Mouse (Mus musculus): Measurements from ENCODE around the gene LTO1. TPM values are rescaled to one million over a fixed set of nuclear protein-coding genes. Genes with fewer than 3 reads are reported as not detected.

Gene LTO1
- polyA plus RNA-seq, 1 experiment from 2014 or later = 17.1 TPM

DNA sequence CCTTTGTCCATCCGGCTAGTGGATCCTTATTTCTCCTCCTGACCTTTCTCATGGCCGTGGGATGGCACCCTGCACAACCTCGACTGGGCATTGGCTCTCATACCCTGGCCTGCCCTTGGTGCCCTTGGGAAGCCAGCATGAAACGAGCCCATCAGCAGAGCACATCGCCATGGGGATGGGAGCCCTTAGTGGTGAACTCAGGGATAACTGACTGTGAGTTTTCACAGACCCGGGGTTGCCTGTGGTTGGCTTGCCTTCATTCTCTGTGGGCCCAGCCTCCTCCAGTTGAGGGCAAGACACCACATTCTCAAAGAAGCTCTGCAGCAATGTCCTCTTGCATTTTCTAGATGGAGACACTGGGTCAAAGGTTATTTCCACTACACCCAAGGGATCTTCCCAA lies 22.6 kb upstream of the LTO1 start:
- Histone ChIP-seq H3K9ac (ENCODE audit: low read length) (no peak overlapping the region), H3K27me3 (ENCODE audit: control insufficient read depth, insufficient read depth, low read length) (peaks cover 22% of the 10 kb centered on the region), H3K36me3 (ENCODE audit: control insufficient read depth, insufficient read depth, low read length) (no peaks in the 10 kb centered on the region), H3K4me1 (replicated peaks; ENCODE audit: control insufficient read depth, insufficient read depth) (peaks cover 5% of the 10 kb centered on the region; the same call in 1 of the 2 replicates), H3K9me3 (ENCODE audit: control insufficient read depth, low read length) (no peaks in the 10 kb centered on the region), H3K4me2 (replicated peaks; ENCODE audit: low read depth) (no peak overlapping the region), H3K27ac (replicated peaks) (no peak overlapping the region), H3K4me3 (ENCODE audit: low read depth, low read length) (no peak overlapping the region)
- no peak for ATAC-seq (ENCODE audit: low FRiP score, low TSS enrichment)
- no peak for DNase-seq (ENCODE audit: low spot score)
- WGBS = 49% methylated on average over 6 of the region's 6 CpGs
- TF ChIP-seq EP300 (optimal IDR thresholded peaks at IDR 0.05) (no peak), CTCF (IDR thresholded peaks at IDR 0.05; ENCODE audit: low read depth) (no peak; the same call in 1 of the 2 replicates)

DNA sequence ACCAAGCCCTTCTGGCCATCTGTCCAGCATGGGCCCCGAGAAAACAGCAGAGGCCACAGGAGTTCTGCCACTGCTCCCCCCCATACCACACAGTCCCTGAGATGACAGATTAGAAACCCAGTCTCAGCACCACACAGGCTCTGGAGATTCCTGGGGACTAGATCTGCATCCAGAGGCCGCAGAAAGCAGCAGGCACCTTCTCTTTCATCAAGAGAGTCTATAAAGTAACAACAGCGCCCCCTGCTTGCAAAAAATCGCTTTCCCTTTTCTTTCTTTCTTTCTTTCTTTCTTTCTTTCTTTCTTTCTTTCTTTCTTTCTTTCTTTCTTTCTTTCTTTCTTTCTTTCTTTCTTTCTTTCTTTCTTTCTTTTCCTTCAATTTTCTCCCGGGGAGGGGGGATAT lies 20.7 kb upstream of the LTO1 start:
- Histone ChIP-seq H3K36me3 (ENCODE audit: control insufficient read depth, insufficient read depth, low read length) (no peaks in the 10 kb centered on the region), H3K27ac (replicated peaks) (no peak overlapping the region), H3K4me1 (replicated peaks; ENCODE audit: control insufficient read depth, insufficient read depth) (peaks cover 5% of the 10 kb centered on the region; the same call in 1 of the 2 replicates), H3K4me2 (replicated peaks; ENCODE audit: low read depth) (no peak overlapping the region), H3K4me3 (ENCODE audit: low read depth, low read length) (no peak overlapping the region), H3K9me3 (ENCODE audit: control insufficient read depth, low read length) (no peaks in the 10 kb centered on the region), H3K9ac (ENCODE audit: low read length) (no peak overlapping the region), H3K27me3 (ENCODE audit: control insufficient read depth, insufficient read depth, low read length) (peaks cover 30% of the 10 kb centered on the region)
- no peak for TF ChIP-seq EP300 (optimal IDR thresholded peaks at IDR 0.05)
- TF ChIP-seq CTCF (IDR thresholded peaks at IDR 0.05; ENCODE audit: low read depth) = peak; percentile 66
- 6% methylated on average over 5 of the region's 5 CpGs for WGBS
- peak; percentile 34 for DNase-seq (ENCODE audit: low spot score)
- ATAC-seq (ENCODE audit: low FRiP score, low TSS enrichment) = no peak

DNA sequence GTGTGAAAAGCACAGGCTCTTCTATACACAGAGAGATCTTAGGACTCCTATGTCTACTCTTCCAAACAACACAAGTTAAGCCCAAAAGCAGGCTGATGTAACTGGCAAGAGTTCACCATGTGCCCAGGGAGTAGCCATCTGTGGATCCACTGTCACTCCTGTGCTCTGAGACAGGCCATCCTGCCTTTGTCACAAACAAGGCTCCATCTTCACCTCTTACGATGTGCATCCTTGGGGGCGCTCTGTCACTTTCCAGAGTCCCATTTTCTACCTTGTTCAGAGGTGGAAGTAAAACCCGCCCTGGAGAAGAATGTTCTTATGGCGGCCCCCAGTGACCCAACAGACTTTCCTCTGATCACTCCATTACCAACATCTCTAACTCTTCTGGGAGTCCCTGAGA lies 20.2 kb upstream of the LTO1 start:
- DNase-seq (ENCODE audit: low spot score) (no peak), ATAC-seq (ENCODE audit: low FRiP score, low TSS enrichment) (no peak)
- no peak overlapping the region for H3K4me2 ChIP-seq (replicated peaks; ENCODE audit: low read depth)
- no peaks in the 10 kb centered on the region for H3K9me3 ChIP-seq (ENCODE audit: control insufficient read depth, low read length)
- 8% methylated on average over 4 of the region's 4 CpGs for WGBS
- no peak overlapping the region for H3K27ac ChIP-seq (replicated peaks)
- peaks cover 30% of the 10 kb centered on the region for H3K27me3 ChIP-seq (ENCODE audit: control insufficient read depth, insufficient read depth, low read length)
- no peaks in the 10 kb centered on the region for H3K36me3 ChIP-seq (ENCODE audit: control insufficient read depth, insufficient read depth, low read length)
- no peak overlapping the region for H3K4me3 ChIP-seq (ENCODE audit: low read depth, low read length)
- H3K4me1 ChIP-seq (replicated peaks; ENCODE audit: control insufficient read depth, insufficient read depth) = peaks cover 5% of the 10 kb centered on the region; the same call in 1 of the 2 replicates
- H3K9ac ChIP-seq (ENCODE audit: low read length) = no peak overlapping the region
- no peak for TF ChIP-seq CTCF (IDR thresholded peaks at IDR 0.05; ENCODE audit: low read depth)
- no peak for TF ChIP-seq EP300 (optimal IDR thresholded peaks at IDR 0.05)

DNA sequence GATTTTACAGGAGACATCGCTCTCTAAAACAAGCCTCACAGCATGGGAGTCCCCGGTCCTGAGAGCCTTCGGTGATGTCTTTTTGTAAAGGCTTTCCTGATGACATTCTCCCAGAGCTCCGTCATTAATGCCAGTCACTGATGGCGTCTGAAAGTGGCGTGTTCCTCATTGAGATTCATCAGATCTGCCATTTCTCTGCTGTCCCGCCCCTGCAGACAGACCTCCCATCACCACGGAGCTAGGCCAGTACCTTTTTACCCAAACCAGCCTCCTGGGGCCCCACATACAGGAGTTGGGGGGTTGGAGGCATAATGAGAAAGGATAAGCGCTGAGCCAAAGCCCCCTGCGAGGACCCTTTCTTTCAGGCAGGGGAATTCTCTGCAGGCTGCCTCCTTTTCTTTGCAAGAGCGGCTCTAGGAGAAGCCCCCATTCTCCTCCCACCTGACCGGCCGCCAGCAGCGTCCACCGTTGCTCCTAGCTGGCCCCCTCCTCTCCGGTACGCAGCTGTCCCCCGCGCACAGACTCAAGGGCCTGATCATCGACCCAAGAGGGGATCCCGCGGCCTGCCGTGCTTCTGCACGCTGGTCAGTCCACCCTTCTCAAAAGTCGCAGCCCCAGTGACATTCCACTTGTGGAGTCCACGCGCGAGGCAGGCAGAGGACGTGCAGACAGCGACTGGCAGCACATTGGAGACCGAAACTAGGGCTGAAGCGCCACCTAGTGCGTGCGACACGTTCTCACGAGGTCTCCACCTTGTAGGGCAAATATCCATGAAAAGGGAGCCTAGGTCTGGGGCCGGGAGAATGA lies 19.4 kb upstream of the LTO1 start:
- Histone ChIP-seq H3K27me3 (ENCODE audit: control insufficient read depth, insufficient read depth, low read length) (peaks cover 27% of the 10 kb centered on the region), H3K9ac (ENCODE audit: low read length) (0 out of 2 replicates have a peak overlapping the region, but pooled peaks have one; percentile 18), H3K9me3 (ENCODE audit: control insufficient read depth, low read length) (no peaks in the 10 kb centered on the region), H3K4me3 (ENCODE audit: low read depth, low read length) (peak overlapping the region; percentile 40), H3K36me3 (ENCODE audit: control insufficient read depth, insufficient read depth, low read length) (no peaks in the 10 kb centered on the region), H3K27ac (replicated peaks) (no peak overlapping the region), H3K4me1 (replicated peaks; ENCODE audit: control insufficient read depth, insufficient read depth) (peaks cover 5% of the 10 kb centered on the region; the same call in 1 of the 2 replicates), H3K4me2 (replicated peaks; ENCODE audit: low read depth) (peak overlapping the region; percentile 66)
- DNase-seq (ENCODE audit: low spot score) (peak; percentile 84), ATAC-seq (ENCODE audit: low FRiP score, low TSS enrichment) (peak; percentile 58)
- 1% methylated on average over 37 of the region's 37 CpGs for WGBS
- no peak for TF ChIP-seq EP300 (optimal IDR thresholded peaks at IDR 0.05)
- peak; percentile 92 for TF ChIP-seq CTCF (IDR thresholded peaks at IDR 0.05; ENCODE audit: low read depth)

DNA sequence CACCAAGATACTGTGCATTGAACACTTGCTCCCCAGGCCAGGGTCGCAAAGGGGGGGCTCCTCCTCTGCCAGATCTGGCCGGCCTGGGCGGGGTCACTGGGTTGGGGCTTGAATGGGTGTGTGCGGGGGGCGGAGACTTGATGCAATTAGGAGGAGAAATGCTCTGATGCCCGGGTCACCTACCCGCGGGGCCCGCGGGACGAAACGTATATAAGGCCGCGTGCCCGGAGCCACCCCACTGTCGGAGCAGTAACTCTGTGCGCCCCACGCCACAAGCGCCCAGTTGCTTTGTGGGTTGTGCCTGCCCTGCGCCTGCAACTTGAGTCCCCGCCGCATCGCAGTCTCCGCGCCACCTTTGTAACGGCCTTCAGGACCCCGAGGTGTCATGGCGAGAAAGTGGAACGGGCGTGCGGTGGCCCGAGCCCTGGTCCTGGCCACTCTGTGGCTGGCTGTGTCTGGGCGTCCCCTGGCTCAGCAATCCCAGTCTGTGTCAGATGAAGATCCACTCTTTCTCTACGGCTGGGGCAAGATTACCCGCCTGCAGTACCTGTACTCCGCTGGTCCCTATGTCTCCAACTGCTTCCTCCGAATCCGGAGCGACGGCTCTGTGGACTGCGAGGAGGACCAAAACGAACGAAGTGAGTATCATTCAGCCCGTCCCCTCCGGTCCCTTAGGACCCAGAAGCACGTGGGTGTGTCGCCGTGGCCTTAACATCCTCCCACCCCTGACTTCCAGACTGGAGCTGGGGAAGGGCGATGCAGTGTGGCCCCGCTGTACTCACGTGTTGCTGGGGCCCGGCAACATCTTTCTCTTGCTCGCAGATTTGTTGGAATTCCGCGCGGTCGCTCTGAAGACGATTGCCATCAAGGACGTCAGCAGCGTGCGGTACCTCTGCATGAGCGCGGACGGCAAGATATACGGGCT lies 18.3 kb upstream of the LTO1 start, which contains the start of gene Fgf15:
Gene Fgf15 (plus strand): TSS at position 238 of the 925 bp plus-strand sequence.
- DNase-seq (ENCODE audit: low spot score) = no peak
- 0 out of 2 replicates have a peak within 1 kb of the TSS, but pooled peaks have one; percentile 18 for H3K9ac ChIP-seq (ENCODE audit: low read length)
- H3K4me1 ChIP-seq (replicated peaks; ENCODE audit: control insufficient read depth, insufficient read depth) = peaks cover 5% of the 10 kb centered on the region; the same call in 1 of the 2 replicates
- 1% methylated on average over 65 of the region's 65 CpGs for WGBS
- H3K27me3 ChIP-seq (ENCODE audit: control insufficient read depth, insufficient read depth, low read length) = peaks cover 27% of the 10 kb centered on the region
- TF ChIP-seq CTCF (IDR thresholded peaks at IDR 0.05; ENCODE audit: low read depth) = no peak
- TF ChIP-seq EP300 (optimal IDR thresholded peaks at IDR 0.05) = no peak
- H3K9me3 ChIP-seq (ENCODE audit: control insufficient read depth, low read length) = no peaks in the 10 kb centered on the region
- H3K4me3 ChIP-seq (ENCODE audit: low read depth, low read length) = peak within 1 kb of the TSS; percentile 40
- H3K36me3 ChIP-seq (ENCODE audit: control insufficient read depth, insufficient read depth, low read length) = no peaks in the 10 kb centered on the region
- H3K27ac ChIP-seq (replicated peaks) = no peak within 1 kb of the TSS
- peak within 1 kb of the TSS; percentile 66 for H3K4me2 ChIP-seq (replicated peaks; ENCODE audit: low read depth)
- peak; percentile 19; the same call in 1 of the 2 replicates for ATAC-seq (ENCODE audit: low FRiP score, low TSS enrichment)

All from stomach, postnatal 0 days (tissue).